8 mouse cellular contexts compared by ENCODE assay signal in genomic region chr17:46283140-46283539, GRCm38 (mm10). TPM values are rescaled to one million over a fixed set of nuclear protein-coding genes. Genes with fewer than 3 reads are reported as not detected.
A peak's percentile ranks its signal among the peaks of the same experiment; 100 is the strongest.
DNase-seq lines count a peak whose midpoint lies in the region; ATAC-seq and TF ChIP-seq lines count a peak whose summit lies in the region.

No protein-coding gene starts in this region.

- H3K4me1 ChIP-seq in thymus, adult 2 months (replicated peaks; ENCODE audit: control insufficient read depth, insufficient read depth, low read length): peaks cover 46% of the 10 kb centered on the region
- peaks cover 16% of the 10 kb centered on the region for H3K4me1 ChIP-seq in limb, embryonic 11.5 days (ENCODE audit: control insufficient read depth, insufficient read depth, low read length)
- H3K4me1 ChIP-seq in stomach, embryonic 15.5 days: peaks cover 10% of the 10 kb centered on the region

- peaks cover 8% of the 10 kb centered on the region; the same call in 1 of the 2 replicates for H3K36me3 ChIP-seq in thymus, adult 2 months (ENCODE audit: control insufficient read depth, insufficient read depth, low read length)
- peaks cover 5% of the 10 kb centered on the region; the same call in 1 of the 2 replicates for H3K36me3 ChIP-seq in limb, embryonic 11.5 days (ENCODE audit: control insufficient read depth, insufficient read depth, low read length)
- H3K36me3 ChIP-seq in stomach, embryonic 15.5 days: 0 out of 2 replicates have a peak, but pooled peaks cover 20% of the 10 kb centered on the region

- no peak for TF ChIP-seq POLR2A in thymus, adult 2 months (IDR thresholded peaks at IDR 0.05; ENCODE audit: control insufficient read depth, extremely low read depth, insufficient read depth, low read length, poor library complexity)

- 30% methylated on average over 9 of the region's 9 CpGs for WGBS in thymus, adult 2 months
- 26% methylated on average over 9 of the region's 9 CpGs for WGBS in limb, embryonic 11.5 days
- WGBS in stomach, embryonic 15.5 days: 23% methylated on average over 9 of the region's 9 CpGs

- TF ChIP-seq CTCF in thymus, adult 2 months (IDR thresholded peaks at IDR 0.05; ENCODE audit: borderline replicate concordance, control insufficient read depth, extremely low read depth, insufficient read depth, low read length, poor library complexity): no peak

- H3K27ac ChIP-seq in thymus, adult 2 months (ENCODE audit: control insufficient read depth, insufficient read depth, low read length): peak overlapping the region; percentile 86
- H3K27ac ChIP-seq in limb, embryonic 11.5 days (replicated peaks; ENCODE audit: low read depth, low read length): peak overlapping the region; percentile 90; the same call in 1 of the 2 replicates
- H3K27ac ChIP-seq in stomach, embryonic 15.5 days: peak overlapping the region; percentile 82

- H3K9ac ChIP-seq in limb, embryonic 11.5 days (ENCODE audit: low read length): no peak overlapping the region; the same call in none of the 2 replicates
- no peak overlapping the region for H3K9ac ChIP-seq in stomach, embryonic 15.5 days

- no peak overlapping the region; the same call in 1 of the 2 replicates for H3K4me3 ChIP-seq in thymus, adult 2 months (ENCODE audit: control insufficient read depth, insufficient read depth, low read length)
- peak overlapping the region; percentile 74 for H3K4me3 ChIP-seq in limb, embryonic 11.5 days (ENCODE audit: low read depth, low read length)
- peak overlapping the region; percentile 75 for H3K4me3 ChIP-seq in stomach, embryonic 15.5 days (replicated peaks)

- peak overlapping the region; percentile 93; the same call in 1 of the 2 replicates for H3K4me2 ChIP-seq in limb, embryonic 11.5 days (ENCODE audit: low read depth, severe bottlenecking)
- H3K4me2 ChIP-seq in stomach, embryonic 15.5 days: peak overlapping the region; percentile 91

- peak; percentile 40 for DNase-seq in embryo, embryonic 10 days (ENCODE audit: low spot score)
- DNase-seq in embryo, embryonic 9.5 days (ENCODE audit: extremely low spot score): no peak
- no peak for DNase-seq in thymus, adult 2 months
- DNase-seq in thymus, postnatal 10 days (ENCODE audit: low spot score in 2 of 2): no peak
- no peak for DNase-seq in limb, embryonic 11.5 days (ENCODE audit: low spot score)
- no peak for DNase-seq in Muller cell, postnatal 12 days (ENCODE audit: inconsistent ontology term)
- DNase-seq in retina, postnatal 1 day: no peak

- no peaks in the 10 kb centered on the region for H3K9me3 ChIP-seq in limb, embryonic 11.5 days (ENCODE audit: control insufficient read depth, low read length)
- H3K9me3 ChIP-seq in stomach, embryonic 15.5 days: no peaks in the 10 kb centered on the region

- peak; percentile 6; the same call in 1 of the 2 replicates for ATAC-seq in limb, embryonic 11.5 days (ENCODE audit: insufficient number of reproducible peaks, low FRiP score, low TSS enrichment, low read depth)
- no peak; the same call in 1 of the 2 replicates for ATAC-seq in stomach, embryonic 15.5 days (ENCODE audit: insufficient read depth, low FRiP score, low read depth)

- no peaks in the 10 kb centered on the region for H3K27me3 ChIP-seq in thymus, adult 2 months (ENCODE audit: control insufficient read depth, insufficient read depth, low read length)
- H3K27me3 ChIP-seq in limb, embryonic 11.5 days (ENCODE audit: control insufficient read depth, insufficient read depth, low read length): no peaks in the 10 kb centered on the region
- no peaks in the 10 kb centered on the region for H3K27me3 ChIP-seq in stomach, embryonic 15.5 days (replicated peaks)

RNA-seq across cellular contexts. Expression of gene Tjap1, which starts 0.3 kb away (rescaled TPM):
- polyA plus RNA-seq in thymus, adult 2 months (2012; rRNA removed): 98.7 and 106 TPM in 2 replicates
- 53.1 and 54.3 TPM in 2 replicates for polyA plus RNA-seq in limb, embryonic 11.5 days (2014; fragmentation: Nextera tagmentation; extraction: Ambion mirVana)
- 33.8 and 37.2 TPM in 2 replicates for polyA plus RNA-seq in stomach, embryonic 15.5 days (2015; fragmentation: Nextera tagmentation; extraction: Ambion mirVana)

RNA-seq across cellular contexts. Expression of gene Dlk2, which starts 14.1 kb away (rescaled TPM):
- 8.5 and 11.3 TPM in 2 replicates for polyA plus RNA-seq in thymus, adult 2 months (2012; rRNA removed)
- polyA plus RNA-seq in limb, embryonic 11.5 days (2014; fragmentation: Nextera tagmentation; extraction: Ambion mirVana): 1.1 and 1.3 TPM in 2 replicates
- 4.5 and 5.7 TPM in 2 replicates for polyA plus RNA-seq in stomach, embryonic 15.5 days (2015; fragmentation: Nextera tagmentation; extraction: Ambion mirVana)

RNA-seq across cellular contexts. Expression of gene Lrrc73, which starts 29.8 kb away (rescaled TPM):
- 4.2 and 5.3 TPM in 2 replicates for polyA plus RNA-seq in thymus, adult 2 months (2012; rRNA removed)
- polyA plus RNA-seq in limb, embryonic 11.5 days (2014; fragmentation: Nextera tagmentation; extraction: Ambion mirVana): 0.69 and 0.72 TPM in 2 replicates
- 0.58 and 1.1 TPM in 2 replicates for polyA plus RNA-seq in stomach, embryonic 15.5 days (2015; fragmentation: Nextera tagmentation; extraction: Ambion mirVana)

RNA-seq across cellular contexts. Expression of gene Yipf3, which starts 35.3 kb away (rescaled TPM):
- 250 and 292 TPM in 2 replicates for polyA plus RNA-seq in thymus, adult 2 months (2012; rRNA removed)
- 64.0 and 76.9 TPM in 2 replicates for polyA plus RNA-seq in limb, embryonic 11.5 days (2014; fragmentation: Nextera tagmentation; extraction: Ambion mirVana)
- 98.2 and 104 TPM in 2 replicates for polyA plus RNA-seq in stomach, embryonic 15.5 days (2015; fragmentation: Nextera tagmentation; extraction: Ambion mirVana)

RNA-seq across cellular contexts. Expression of gene Polr1c, which starts 35.3 kb away (rescaled TPM):
- 52.6 and 60.6 TPM in 2 replicates for polyA plus RNA-seq in thymus, adult 2 months (2012; rRNA removed)
- 123 and 124 TPM in 2 replicates for polyA plus RNA-seq in limb, embryonic 11.5 days (2014; fragmentation: Nextera tagmentation; extraction: Ambion mirVana)
- polyA plus RNA-seq in stomach, embryonic 15.5 days (2015; fragmentation: Nextera tagmentation; extraction: Ambion mirVana): 77.4 and 79.8 TPM in 2 replicates
